Mouse (Mus musculus) hindbrain, embryonic 14.5 days (tissue): ENCODE data around the gene Ins2. TPM values are rescaled to one million over a fixed set of nuclear protein-coding genes. Genes with fewer than 3 reads are reported as not detected.

ENCODE experiments used
- ATAC-seq: fragments of 200-750 bp; cut with Nextera tagmentation; 2 replicates; pipeline ENCODE4 v1.8.0; 2017; ENCODE audit warnings: moderate number of reproducible peaks, mild to moderate bottlenecking, moderate TSS enrichment, moderate library complexity; ENCODE audit not compliant: low FRiP score
- DNase-seq: peaks from one replicate; pipeline ENCODE4 v3.0.0-alpha.2; 2015; ENCODE audit warnings: low spot score
- H3K27ac ChIP-seq: fragments of 300-500 bp; sonication (generic); 2 replicates; pipeline ENCODE4 v1.5.1; 2014; ENCODE audit warnings: mild to moderate bottlenecking, moderate library complexity
- H3K27me3 ChIP-seq: fragments of 300-500 bp; sonication (generic); 2 replicates; pipeline ENCODE4 v1.6.1; 2014; ENCODE audit warnings: mild to moderate bottlenecking, low read length, mixed read lengths; ENCODE audit not compliant: control insufficient read depth, insufficient read depth
- H3K36me3 ChIP-seq: fragments of 300-500 bp; sonication (generic); replicated peaks from 2 replicates; pipeline ENCODE4 v1.6.1; 2014; ENCODE audit not compliant: control insufficient read depth, insufficient read depth
- H3K4me1 ChIP-seq: fragments of 300-500 bp; sonication (generic); replicated peaks from 2 replicates; pipeline ENCODE4 v1.6.1; 2014; ENCODE audit warnings: antibody characterized with exemption, low read length, mixed read lengths; ENCODE audit not compliant: control insufficient read depth, insufficient read depth
- H3K4me2 ChIP-seq: fragments of 300-500 bp; sonication (generic); replicated peaks from 2 replicates; pipeline ENCODE4 v1.6.1; 2014; ENCODE audit warnings: mild to moderate bottlenecking, moderate library complexity
- H3K4me3 ChIP-seq: fragments of 300-500 bp; sonication (generic); replicated peaks from 2 replicates; pipeline ENCODE4 v1.5.1; 2014; ENCODE audit warnings: mild to moderate bottlenecking, low read length
- H3K9ac ChIP-seq: fragments of 300-500 bp; sonication (generic); 2 replicates; pipeline ENCODE4 v1.6.1; 2014
- H3K9me3 ChIP-seq: fragments of 300-500 bp; sonication (generic); 2 replicates; pipeline ENCODE4 v1.6.1; 2016; ENCODE audit warnings: low read length; ENCODE audit not compliant: control insufficient read depth
- WGBS: fragments of 180-500 bp; shearing (Covaris S2); extraction: QIAGEN DNeasy Blood & Tissue Kit; methylation state at CpG from one replicate; pipeline ENCODE4 v1.1.7; 2014; 5-methylcytosine and 5-hydroxymethylcytosine counted together
- polyA plus RNA-seq: library from polyadenylated mRNA; unstranded; fragments of >200 nt; fragmentation: Nextera tagmentation; extraction: Ambion mirVana; gene quantifications from 2 replicates; pipeline ENCODE4 v1.2.1, GENCODE M21; 2014

Gene Ins2
- polyA plus RNA-seq, 1 experiment from 2014 or later = 4.0 TPM

GRCm38 (mm10) chr7:142659767-142660650 is 83.2 kb downstream of the Ins2 start:
- 1% methylated on average over 40 of the region's 43 CpGs for WGBS
- Histone ChIP-seq H3K9me3 (no peaks in the 10 kb centered on the region), H3K36me3 (no peaks in the 10 kb centered on the region), H3K9ac (0 out of 2 replicates have a peak overlapping the region, but pooled peaks have one; percentile 21), H3K4me3 (peak overlapping the region; percentile 23), H3K4me1 (peaks cover 5% of the 10 kb centered on the region; the same call in 1 of the 2 replicates), H3K4me2 (peak overlapping the region; percentile 43), H3K27ac (no peak overlapping the region), H3K27me3 (peaks cover 98% of the 10 kb centered on the region)
- no peak for ATAC-seq
- DNase-seq = no peak

GRCm38 (mm10) chr7:142659181-142659681 is 84.0 kb downstream of the Ins2 start:
- Histone ChIP-seq H3K27ac (no peak overlapping the region), H3K9ac (peak overlapping the region; percentile 3; the same call in 1 of the 2 replicates)

DNA sequence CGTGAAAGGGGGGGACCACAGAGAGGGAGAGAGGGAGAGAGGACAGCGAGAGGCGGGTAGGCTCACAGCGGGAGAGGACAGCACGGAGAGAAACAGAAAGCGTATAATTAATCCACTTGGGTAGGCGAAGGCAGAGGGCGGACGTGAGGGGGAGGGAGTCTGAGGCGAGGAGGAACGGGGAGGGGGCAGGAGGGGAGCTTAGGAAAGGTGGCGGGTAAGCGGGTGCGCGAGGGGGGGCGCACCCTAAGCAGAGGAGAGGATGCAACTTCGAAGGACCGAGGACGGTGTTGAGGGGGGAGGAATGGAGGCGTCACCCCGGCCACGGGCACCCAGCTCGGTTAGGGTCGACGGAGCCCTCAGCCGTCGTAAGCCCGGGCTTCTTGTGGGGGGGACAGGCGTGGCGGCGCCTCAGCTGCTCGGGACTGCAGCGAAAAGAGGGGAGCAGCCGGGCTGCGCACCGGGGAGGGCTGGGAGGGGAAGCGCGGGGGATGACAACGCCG is 84.5 kb downstream of the Ins2 start:
- 1% methylated on average over 39 of the region's 40 CpGs for WGBS
- H3K4me3 ChIP-seq = peak overlapping the region; percentile 23
- peak overlapping the region; percentile 43 for H3K4me2 ChIP-seq
- DNase-seq (no peak), ATAC-seq (no peak)
- H3K9me3 ChIP-seq = no peaks in the 10 kb centered on the region
- H3K9ac ChIP-seq = peak overlapping the region; percentile 29; the same call in 1 of the 2 replicates
- no peak overlapping the region for H3K27ac ChIP-seq
- H3K4me1 ChIP-seq = peaks cover 5% of the 10 kb centered on the region; the same call in 1 of the 2 replicates
- peaks cover 98% of the 10 kb centered on the region for H3K27me3 ChIP-seq
- no peaks in the 10 kb centered on the region for H3K36me3 ChIP-seq

More at GRCm38 (mm10) chr7:142659181-142659681, 84.0 kb downstream of the Ins2 start:
- peaks cover 98% of the 10 kb centered on the region for H3K27me3 ChIP-seq
- H3K36me3 ChIP-seq = no peaks in the 10 kb centered on the region
- WGBS = 0% methylated on average over 40 of the region's 70 CpGs
- ATAC-seq = 0 out of 2 replicates have a peak, but pooled peaks have one; percentile 51
- peaks cover 5% of the 10 kb centered on the region; the same call in 1 of the 2 replicates for H3K4me1 ChIP-seq
- H3K9me3 ChIP-seq = no peaks in the 10 kb centered on the region
- DNase-seq = no peak
- peak overlapping the region; percentile 43 for H3K4me2 ChIP-seq
- peak overlapping the region; percentile 23 for H3K4me3 ChIP-seq

DNA sequence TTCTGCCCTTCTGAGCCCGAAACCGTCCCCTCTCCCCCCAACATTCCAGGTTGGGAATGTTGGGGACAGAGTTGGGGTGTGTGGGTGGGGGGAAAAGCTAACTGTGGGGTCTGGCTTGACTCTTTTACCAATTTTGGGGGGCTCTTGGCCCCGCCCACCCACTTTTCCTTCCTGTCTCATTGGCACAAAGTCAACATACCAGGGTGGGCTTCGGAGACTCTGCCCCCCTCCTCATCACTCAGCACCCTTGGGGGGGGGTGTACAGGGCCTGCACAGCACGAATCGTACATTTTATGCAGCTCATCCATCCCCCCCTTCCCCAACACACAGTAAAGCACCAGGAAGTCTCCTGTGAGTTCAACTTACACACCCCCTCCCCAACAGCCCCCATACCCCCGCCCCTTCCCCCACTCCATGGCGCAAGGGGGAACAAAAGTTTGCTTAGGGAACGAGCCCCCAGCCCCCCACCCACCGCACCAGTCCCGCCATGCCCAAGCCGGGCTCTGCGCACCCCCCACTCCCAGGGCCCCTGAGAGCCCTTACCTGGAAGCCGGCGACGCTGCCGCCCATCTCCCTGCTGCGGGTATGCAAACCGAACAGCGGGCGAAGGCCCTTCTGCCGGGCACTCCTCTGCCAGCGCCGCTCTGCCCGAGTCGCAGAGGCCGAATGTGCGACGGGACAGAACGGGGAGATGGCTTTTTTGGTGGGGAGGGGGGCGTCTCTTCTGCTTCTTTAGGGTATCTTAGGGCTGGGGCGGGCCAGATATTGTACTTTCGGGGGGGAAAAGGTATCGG is 85.2 kb downstream of the Ins2 start:
- Histone ChIP-seq H3K4me3 (peak overlapping the region; percentile 23), H3K27me3 (peaks cover 96% of the 10 kb centered on the region), H3K9me3 (no peaks in the 10 kb centered on the region), H3K9ac (peak overlapping the region; percentile 29; the same call in 1 of the 2 replicates), H3K36me3 (no peaks in the 10 kb centered on the region), H3K27ac (no peak overlapping the region), H3K4me2 (peak overlapping the region; percentile 43), H3K4me1 (peaks cover 5% of the 10 kb centered on the region; the same call in 1 of the 2 replicates)
- no peak for ATAC-seq
- DNase-seq = no peak
- WGBS = 2% methylated on average over 33 of the region's 34 CpGs

DNA sequence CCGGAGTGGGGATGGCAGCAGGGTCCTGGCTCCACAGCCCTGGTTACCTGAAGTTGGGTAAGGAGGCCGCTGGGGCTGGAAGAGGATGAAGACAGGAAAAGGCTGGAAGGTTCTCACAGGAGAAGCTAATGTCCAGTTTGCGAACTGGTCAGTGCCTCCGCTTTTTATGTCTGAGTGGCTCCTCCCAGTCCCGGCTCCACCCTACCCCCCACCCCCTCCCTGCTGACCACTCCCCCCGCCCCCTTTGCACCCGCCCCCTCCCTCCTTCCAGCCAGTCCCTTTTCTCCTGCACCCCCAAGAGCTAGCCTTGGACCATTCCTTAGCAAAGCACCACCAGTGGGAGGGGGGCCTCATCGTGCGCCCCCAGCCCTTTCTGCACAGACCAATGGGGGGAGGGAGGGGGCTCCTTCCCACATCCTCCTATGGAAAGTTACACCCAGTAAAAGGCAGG is 85.8 kb downstream of the Ins2 start:
- H3K9me3 ChIP-seq = no peaks in the 10 kb centered on the region
- no peak overlapping the region for H3K27ac ChIP-seq
- ATAC-seq = no peak
- no peak for DNase-seq
- H3K9ac ChIP-seq = no peak overlapping the region
- H3K27me3 ChIP-seq = peaks cover 96% of the 10 kb centered on the region
- H3K4me3 ChIP-seq = peak overlapping the region; percentile 23; the same call in 1 of the 2 replicates
- peaks cover 5% of the 10 kb centered on the region; the same call in 1 of the 2 replicates for H3K4me1 ChIP-seq
- H3K36me3 ChIP-seq = no peaks in the 10 kb centered on the region
- 7% methylated on average over 9 of the region's 9 CpGs for WGBS
- H3K4me2 ChIP-seq = peak overlapping the region; percentile 43

- Histone ChIP-seq H3K36me3 (no peaks in the 10 kb centered on the region), H3K4me2 (no peak overlapping the region; the same call in 1 of the 2 replicates), H3K27ac (no peak overlapping the region), H3K4me1 (peaks cover 5% of the 10 kb centered on the region; the same call in 1 of the 2 replicates), H3K9me3 (no peaks in the 10 kb centered on the region), H3K4me3 (no peak overlapping the region), H3K27me3 (peaks cover 94% of the 10 kb centered on the region), H3K9ac (no peak overlapping the region)
- ATAC-seq (no peak), DNase-seq (no peak)
- WGBS = 27% methylated on average over 4 of the region's 4 CpGs
These were observed 87.1 kb downstream of the Ins2 start for GRCm38 (mm10) chr7:142656055-142656454.

- Histone ChIP-seq H3K9ac (no peak overlapping the region), H3K36me3 (no peaks in the 10 kb centered on the region), H3K4me2 (no peak overlapping the region; the same call in 1 of the 2 replicates), H3K27me3 (peaks cover 90% of the 10 kb centered on the region), H3K9me3 (no peaks in the 10 kb centered on the region), H3K4me3 (no peak overlapping the region), H3K4me1 (peaks cover 5% of the 10 kb centered on the region; the same call in 1 of the 2 replicates), H3K27ac (no peak overlapping the region)
- DNase-seq (no peak), ATAC-seq (no peak)
- WGBS = 7% methylated on average over 11 of the region's 11 CpGs
These were observed 87.5 kb downstream of the Ins2 start for GRCm38 (mm10) chr7:142655633-142656032.

DNA sequence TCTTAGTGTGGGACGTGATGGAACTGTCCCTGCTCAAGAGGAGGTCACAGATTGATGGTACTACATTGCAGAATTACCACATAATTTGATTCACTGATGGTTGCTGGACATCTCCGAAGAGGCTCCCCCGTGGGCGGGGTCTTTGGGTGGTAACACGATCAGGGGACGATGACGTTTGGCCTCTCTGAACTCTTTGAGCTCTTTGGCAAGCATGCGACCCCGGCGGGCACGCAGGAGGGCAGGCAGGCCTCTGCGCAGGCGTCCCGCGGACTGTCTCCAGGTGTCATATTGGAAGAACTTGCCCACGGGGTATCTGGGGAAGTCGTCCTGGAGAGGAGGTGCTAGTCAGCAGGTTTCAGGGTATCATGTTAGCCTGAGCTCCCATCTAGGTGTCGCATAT is 89.5 kb downstream of the Ins2 start:
- Histone ChIP-seq H3K27me3 (peaks cover 72% of the 10 kb centered on the region), H3K4me3 (no peak overlapping the region), H3K4me2 (no peak overlapping the region), H3K4me1 (no peaks in the 10 kb centered on the region; the same call in 1 of the 2 replicates), H3K36me3 (no peaks in the 10 kb centered on the region), H3K27ac (no peak overlapping the region), H3K9me3 (no peaks in the 10 kb centered on the region), H3K9ac (no peak overlapping the region)
- ATAC-seq (no peak), DNase-seq (no peak)
- 7% methylated on average over 18 of the region's 18 CpGs for WGBS
